Mouse (Mus musculus): ENCODE results near the gene Dusp1.

- TF ChIP-seq GATA1 (IDR thresholded peaks at IDR 0.05; ENCODE audit: low read length) = no peak
- TF ChIP-seq TAL1 (IDR thresholded peaks at IDR 0.05; ENCODE audit: low read length) = no peak
Measured at GRCm38 (mm10) chr17:26602371-26602885, 40.5 kb upstream of the Dusp1 start.

Data from erythroblast, embryonic 14.5 days (primary cell).